Mouse (Mus musculus) stomach, postnatal 0 days (tissue): ENCODE measurements at regions not wholly inside any gene's neighbourhood (a gene's known extent, or its start where the extent isn't known, plus 50 kb on each side); places are given as distances from the start of the nearest gene placed in this dataset.
A peak's percentile ranks its signal among the peaks of the same experiment; 100 is the strongest.

Experiments
- ATAC-seq: fragments of 200-750 bp; cut with Nextera tagmentation; 2 replicates; pipeline ENCODE4 v1.8.0; 2017; ENCODE audit not compliant: low FRiP score, low TSS enrichment
- DNase-seq: peaks from one replicate; pipeline ENCODE4 v3.0.0-alpha.2; 2016; ENCODE audit warnings: low spot score
- H3K27ac ChIP-seq: fragments of 300-500 bp; sonication (generic); replicated peaks from 2 replicates; pipeline ENCODE4 v1.5.1; 2014; ENCODE audit warnings: mild to moderate bottlenecking, control low read depth
- H3K27me3 ChIP-seq: fragments of 300-500 bp; sonication (generic); 2 replicates; pipeline ENCODE4 v1.6.1; 2014; ENCODE audit warnings: low read length; ENCODE audit not compliant: control insufficient read depth, insufficient read depth
- H3K36me3 ChIP-seq: fragments of 300-500 bp; sonication (generic); 2 replicates; pipeline ENCODE4 v1.6.1; 2014; ENCODE audit warnings: low read length, mixed read lengths; ENCODE audit not compliant: control insufficient read depth, insufficient read depth
- H3K4me1 ChIP-seq: fragments of 300-500 bp; sonication (generic); replicated peaks from 2 replicates; pipeline ENCODE4 v1.6.1; 2014; ENCODE audit warnings: antibody characterized with exemption; ENCODE audit not compliant: control insufficient read depth, insufficient read depth
- H3K4me2 ChIP-seq: fragments of 300-500 bp; sonication (generic); replicated peaks from 2 replicates; pipeline ENCODE4 v1.6.1; 2014; ENCODE audit warnings: low read depth, mild to moderate bottlenecking, control low read depth, moderate library complexity
- H3K4me3 ChIP-seq: fragments of 300-500 bp; sonication (generic); 2 replicates; pipeline ENCODE4 v1.5.1; 2014; ENCODE audit warnings: low read depth, low read length, control low read depth
- H3K9ac ChIP-seq: fragments of 300-500 bp; sonication (generic); 2 replicates; pipeline ENCODE4 v1.6.1; 2014; ENCODE audit warnings: mild to moderate bottlenecking, low read length, control low read depth, mixed read lengths
- H3K9me3 ChIP-seq: fragments of 300-500 bp; sonication (generic); 2 replicates; pipeline ENCODE4 v1.6.1; 2016; ENCODE audit warnings: low read length; ENCODE audit not compliant: control insufficient read depth
- CTCF ChIP-seq: IDR thresholded peaks from 2 replicates; pipeline ENCODE4 v1.5.1; 2016; ENCODE audit warnings: antibody characterized with exemption, low read depth, mild to moderate bottlenecking, moderate library complexity
- EP300 ChIP-seq: optimal IDR thresholded peaks from 2 replicates; pipeline ENCODE3; 2016; ENCODE audit warnings: antibody characterized with exemption
- WGBS: fragments of 180-500 bp; shearing (Covaris S2); extraction: QIAGEN DNeasy Blood & Tissue Kit; methylation state at CpG from one replicate; pipeline ENCODE4 v1.1.7; 2014; 5-methylcytosine and 5-hydroxymethylcytosine counted together

GRCm38 (mm10) chr5:126019781-126020180, 488.2 kb downstream of the Tmem132b start:
- Histone ChIP-seq H3K4me3 (no peak overlapping the region), H3K36me3 (no peaks in the 10 kb centered on the region), H3K27ac (no peak overlapping the region), H3K4me2 (no peak overlapping the region), H3K9me3 (no peaks in the 10 kb centered on the region), H3K9ac (no peak overlapping the region), H3K27me3 (no peaks in the 10 kb centered on the region), H3K4me1 (no peaks in the 10 kb centered on the region)
- DNase-seq, result no peak
- ATAC-seq, result no peak
- 76% methylated on average over 8 of the region's 8 CpGs for WGBS
- TF ChIP-seq EP300 (no peak), CTCF (no peak)

GRCm38 (mm10) chr5:126023906-126024305, 492.3 kb downstream of the Tmem132b start:
- Histone ChIP-seq H3K4me1 (no peaks in the 10 kb centered on the region), H3K4me2 (no peak overlapping the region), H3K27me3 (no peaks in the 10 kb centered on the region), H3K27ac (no peak overlapping the region), H3K4me3 (no peak overlapping the region), H3K9me3 (no peaks in the 10 kb centered on the region), H3K9ac (no peak overlapping the region), H3K36me3 (no peaks in the 10 kb centered on the region)
- 53% methylated on average over 2 of the region's 2 CpGs for WGBS
- DNase-seq (no peak), ATAC-seq (no peak)
- TF ChIP-seq EP300 (no peak), CTCF (no peak)

GRCm38 (mm10) chr5:126034846-126035245, 503.3 kb downstream of the Tmem132b start:
- no peak overlapping the region for H3K9ac ChIP-seq
- no peak overlapping the region for H3K4me3 ChIP-seq
- ATAC-seq, result no peak
- no peaks in the 10 kb centered on the region for H3K9me3 ChIP-seq
- 71% methylated on average over 1 of the region's 1 CpGs for WGBS
- no peaks in the 10 kb centered on the region for H3K36me3 ChIP-seq
- no peak for TF ChIP-seq CTCF
- TF ChIP-seq EP300, result no peak
- no peak overlapping the region for H3K27ac ChIP-seq
- no peak overlapping the region for H3K4me2 ChIP-seq
- no peaks in the 10 kb centered on the region for H3K4me1 ChIP-seq
- no peaks in the 10 kb centered on the region for H3K27me3 ChIP-seq
- no peak for DNase-seq

- Histone ChIP-seq H3K4me1 (no peaks in the 10 kb centered on the region), H3K27ac (no peak overlapping the region), H3K27me3 (no peaks in the 10 kb centered on the region), H3K9me3 (no peaks in the 10 kb centered on the region), H3K9ac (no peak overlapping the region), H3K36me3 (no peaks in the 10 kb centered on the region), H3K4me3 (no peak overlapping the region), H3K4me2 (no peak overlapping the region)
- DNase-seq, result no peak
- ATAC-seq, result no peak
- WGBS, result 0% methylated on average over 1 of the region's 1 CpGs
- TF ChIP-seq CTCF, result no peak
- TF ChIP-seq EP300, result no peak
Observed at GRCm38 (mm10) chr5:126036686-126037085, 505.1 kb downstream of the Tmem132b start.

- H3K9me3 ChIP-seq, result no peaks in the 10 kb centered on the region
- no peaks in the 10 kb centered on the region for H3K4me1 ChIP-seq
- H3K27ac ChIP-seq, result no peak overlapping the region
- TF ChIP-seq CTCF, result peak; percentile 28
- TF ChIP-seq EP300, result no peak
- H3K4me2 ChIP-seq, result no peak overlapping the region
- H3K27me3 ChIP-seq, result no peaks in the 10 kb centered on the region
- no peaks in the 10 kb centered on the region for H3K36me3 ChIP-seq
- no peak overlapping the region for H3K9ac ChIP-seq
- H3K4me3 ChIP-seq, result no peak overlapping the region
- no peak for DNase-seq
- ATAC-seq, result no peak
- 77% methylated on average over 3 of the region's 3 CpGs for WGBS
Observed at GRCm38 (mm10) chr5:126045761-126046160, 514.2 kb downstream of the Tmem132b start.

- no peaks in the 10 kb centered on the region for H3K27me3 ChIP-seq
- H3K9me3 ChIP-seq, result no peaks in the 10 kb centered on the region
- no peak overlapping the region for H3K9ac ChIP-seq
- no peaks in the 10 kb centered on the region for H3K36me3 ChIP-seq
- no peak overlapping the region for H3K27ac ChIP-seq
- DNase-seq (no peak), ATAC-seq (no peak)
- TF ChIP-seq EP300 (no peak), CTCF (peak; percentile 31; the same call in 1 of the 2 replicates)
- no peak overlapping the region for H3K4me2 ChIP-seq
- H3K4me1 ChIP-seq, result no peaks in the 10 kb centered on the region
- H3K4me3 ChIP-seq, result no peak overlapping the region
Observed at GRCm38 (mm10) chr5:126063644-126064043, 532.1 kb downstream of the Tmem132b start.
